Mouse (Mus musculus): Measurements from ENCODE around the gene Ifnar2. TPM values are rescaled to one million over a fixed set of nuclear protein-coding genes. Genes with fewer than 3 reads are reported as not detected.

Ifnar2 gene
- total and polyA plus RNA-seq, 3 experiments, result 33.1 to 34.9 (median 34.5) TPM

DNA sequence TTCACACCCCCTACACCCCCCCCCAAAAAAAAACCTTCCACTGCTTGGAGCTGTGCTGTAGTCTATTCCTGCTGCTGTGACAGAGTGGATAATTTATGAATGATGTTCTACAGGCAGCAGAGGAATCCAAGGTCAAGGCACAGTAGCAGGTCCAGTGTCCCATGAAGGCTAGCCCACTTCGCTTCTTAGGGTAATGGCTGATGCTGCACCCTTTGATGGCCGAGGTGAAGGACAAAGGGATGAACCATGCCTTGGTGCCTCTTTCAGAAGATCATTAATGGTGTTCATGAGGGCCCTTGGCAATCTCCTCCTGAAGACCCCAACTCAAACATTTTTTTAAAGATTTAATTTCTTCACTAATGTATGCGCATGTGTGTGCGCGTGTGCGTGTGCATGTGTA lies 43.8 kb downstream of the Ifnar2 start:
- no peaks in the 10 kb centered on the region for H3K9me3 ChIP-seq (replicated peaks; ENCODE audit: low read length)
- H3K36me3 ChIP-seq (replicated peaks in 1 of 2; ENCODE audit: control insufficient read depth in 1 of 2, insufficient read depth in 1 of 2, low read length in 1 of 2), result peaks cover 61 to 93% of the 10 kb centered on the region in 2 experiments
- no peaks in the 10 kb centered on the region for H3K79me2 ChIP-seq (replicated peaks; ENCODE audit: control insufficient read depth, extremely low read depth, insufficient read depth, poor library complexity, severe bottlenecking)
- no peak for DNase-seq (ENCODE audit: extremely low read depth)
- in situ Hi-C loops (cut with MboI; ENCODE audit: low pct_ligation_motif_present, low pct_unique_long_range_greater_than_20kb, low sequenced_read_pairs), result no loop called here
- peak overlapping the region; percentile 59 for H3K27ac ChIP-seq (ENCODE audit: insufficient read depth, low read depth)
- TF ChIP-seq UBTF (IDR thresholded peaks at IDR 0.05; ENCODE audit: low read depth, low read length) (no peak), IRF4 (IDR thresholded peaks at IDR 0.05; ENCODE audit: low read depth, low read length) (no peak)
- peak overlapping the region in 1 of 3 experiments; percentile 12 for H3K4me3 ChIP-seq (replicated peaks in 1 of 3; ENCODE audit: low read depth in 2 of 3, low read length in 2 of 3, poor library complexity in 1 of 3)
- peaks cover 25 to 65% of the 10 kb centered on the region in 2 experiments for H3K4me1 ChIP-seq (ENCODE audit: control insufficient read depth in 1 of 2, insufficient read depth in 2 of 2)
- H3K27me3 ChIP-seq (replicated peaks), result no peaks in the 10 kb centered on the region
- dilution Hi-C loops (cut with MboI; ENCODE audit: extremely low pct_ligation_motif_present, extremely low pct_unique_long_range_greater_than_20kb, low sequenced_read_pairs), result no loop called here
- no peak overlapping the region for H3K9ac ChIP-seq (ENCODE audit: insufficient read depth, low read depth)
- H3K4me2 ChIP-seq (ENCODE audit: insufficient read depth, low read depth, poor library complexity, severe bottlenecking), result no peak overlapping the region; the same call in 1 of the 2 replicates

DNA sequence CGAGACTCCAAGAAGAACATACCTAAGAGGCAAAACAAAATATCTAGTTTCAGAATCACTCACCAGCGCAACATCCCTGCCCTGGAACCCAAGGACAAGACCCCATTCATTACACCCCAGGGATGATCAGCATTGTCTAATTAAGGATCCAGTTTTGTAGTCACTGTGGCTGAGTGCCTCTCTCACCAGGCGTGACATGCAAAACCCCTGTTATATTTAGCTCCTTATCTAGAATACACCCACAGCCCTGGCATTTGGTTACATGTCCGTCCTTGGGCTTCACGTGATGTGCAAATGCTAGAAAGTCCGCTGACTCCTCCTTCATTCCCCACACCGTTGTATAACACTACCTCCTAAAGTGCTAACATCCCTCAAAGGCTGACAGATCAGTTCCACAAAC lies 44.4 kb downstream of the Ifnar2 start:
- Histone ChIP-seq H3K9ac (ENCODE audit: insufficient read depth, low read depth) (no peak overlapping the region), H3K27me3 (replicated peaks) (no peaks in the 10 kb centered on the region), H3K4me3 (replicated peaks in 1 of 3; ENCODE audit: low read depth in 2 of 3, low read length in 2 of 3, poor library complexity in 1 of 3) (peak overlapping the region in 1 of 3 experiments; percentile 12), H3K9me3 (replicated peaks; ENCODE audit: low read length) (no peaks in the 10 kb centered on the region), H3K36me3 (replicated peaks in 1 of 2; ENCODE audit: control insufficient read depth in 1 of 2, insufficient read depth in 1 of 2, low read length in 1 of 2) (peaks cover 64 to 93% of the 10 kb centered on the region in 2 experiments), H3K79me2 (replicated peaks; ENCODE audit: control insufficient read depth, extremely low read depth, insufficient read depth, poor library complexity, severe bottlenecking) (no peaks in the 10 kb centered on the region), H3K4me2 (ENCODE audit: insufficient read depth, low read depth, poor library complexity, severe bottlenecking) (no peak overlapping the region; the same call in 1 of the 2 replicates), H3K4me1 (ENCODE audit: control insufficient read depth in 1 of 2, insufficient read depth in 2 of 2) (peaks cover 23 to 60% of the 10 kb centered on the region in 2 experiments), H3K27ac (ENCODE audit: insufficient read depth, low read depth) (peak overlapping the region; percentile 59)
- dilution Hi-C loops (cut with MboI; ENCODE audit: extremely low pct_ligation_motif_present, extremely low pct_unique_long_range_greater_than_20kb, low sequenced_read_pairs), result no loop called here
- in situ Hi-C loops (cut with MboI; ENCODE audit: low pct_ligation_motif_present, low pct_unique_long_range_greater_than_20kb, low sequenced_read_pairs), result no loop called here
- DNase-seq (ENCODE audit: extremely low read depth), result peak; percentile 95
- TF ChIP-seq JUN (IDR thresholded peaks at IDR 0.05; ENCODE audit: insufficient read depth, low read depth, low read length) (peak; percentile 46), TBP (conservative IDR thresholded peaks at IDR 0.05; ENCODE audit: low read depth, low read length) (no peak), SIN3A (IDR thresholded peaks at IDR 0.05; ENCODE audit: low read length) (peak; percentile 80; the same call in 1 of the 2 replicates), MAX (IDR thresholded peaks at IDR 0.05; ENCODE audit: low read length) (peak; percentile 83), CHD2 (IDR thresholded peaks at IDR 0.05; ENCODE audit: low read length) (peak; percentile 55), E2F4 (IDR thresholded peaks at IDR 0.05; ENCODE audit: insufficient replicate concordance, low read depth, low read length) (no peak), POLR2AphosphoS2 (IDR thresholded peaks at IDR 0.05; ENCODE audit: low read depth, low read length) (0 out of 2 replicates have a peak, but pooled peaks have one; percentile 65), ELF1 (IDR thresholded peaks at IDR 0.05; ENCODE audit: low read depth, low read length) (peak; percentile 29; the same call in 1 of the 2 replicates), ZNF384 (IDR thresholded peaks at IDR 0.05; ENCODE audit: low read depth, low read length) (peak; percentile 46; the same call in 1 of the 2 replicates), CTCF (conservative IDR thresholded peaks at IDR 0.05 in 1 of 2, IDR thresholded peaks at IDR 0.05 in 1 of 2; ENCODE audit: low read depth in 2 of 2, low read length in 2 of 2) (no peak), CHD1 (IDR thresholded peaks at IDR 0.05; ENCODE audit: low read depth, low read length) (no peak), MAZ (IDR thresholded peaks at IDR 0.05; ENCODE audit: low read depth, low read length) (peak; percentile 74), KAT2A (IDR thresholded peaks at IDR 0.05; ENCODE audit: insufficient replicate concordance, low read length) (no peak), NELFE (IDR thresholded peaks at IDR 0.05; ENCODE audit: low read depth, low read length) (no peak), ZC3H11A (IDR thresholded peaks at IDR 0.05; ENCODE audit: low read depth, low read length) (no peak), MEF2A (IDR thresholded peaks at IDR 0.05; ENCODE audit: borderline replicate concordance, low read depth, low read length) (peak; percentile 98), MYC (IDR thresholded peaks at IDR 0.05; ENCODE audit: low read depth, low read length) (0 out of 2 replicates have a peak, but pooled peaks have one; percentile 64), ZMIZ1 (IDR thresholded peaks at IDR 0.05; ENCODE audit: low read depth, low read length) (no peak), ZKSCAN1 (IDR thresholded peaks at IDR 0.05; ENCODE audit: borderline replicate concordance, low read depth, low read length) (no peak), JUND (conservative IDR thresholded peaks at IDR 0.05; ENCODE audit: low read depth, low read length) (peak; percentile 76; the same call in 1 of the 2 replicates), BHLHE40 (IDR thresholded peaks at IDR 0.05; ENCODE audit: low read depth, low read length) (peak; percentile 100), EP300 (IDR thresholded peaks at IDR 0.05; ENCODE audit: low read length) (peak; percentile 88), RAD21 (IDR thresholded peaks at IDR 0.05; ENCODE audit: low read depth, low read length) (no peak; the same call in 1 of the 2 replicates), USF1 (IDR thresholded peaks at IDR 0.05; ENCODE audit: low read depth, low read length) (peak; percentile 74), HCFC1 (IDR thresholded peaks at IDR 0.05; ENCODE audit: low read depth, low read length) (0 out of 2 replicates have a peak, but pooled peaks have one; percentile 26), PAX5 (IDR thresholded peaks at IDR 0.05; ENCODE audit: low read length) (no peak), NRF1 (IDR thresholded peaks at IDR 0.05; ENCODE audit: low read depth, low read length) (no peak), MAFK (IDR thresholded peaks at IDR 0.05; ENCODE audit: insufficient replicate concordance, low read length) (peak; percentile 76; the same call in 1 of the 2 replicates), GABPA (IDR thresholded peaks at IDR 0.05; ENCODE audit: insufficient replicate concordance, low read depth, low read length) (no peak), POLR2A (IDR thresholded peaks at IDR 0.05; ENCODE audit: low read depth, low read length) (no peak), RCOR1 (conservative IDR thresholded peaks at IDR 0.05; ENCODE audit: low read depth, low read length) (peak; percentile 86)
